Mouse (Mus musculus) G1E (cell line): ENCODE results near the gene Tbx19. TPM values are rescaled to one million over a fixed set of nuclear protein-coding genes. Genes with fewer than 3 reads are reported as not detected.

Source experiments
- ATAC-seq: 2 replicates; pipeline ENCODE4 v1.8.0; 2016; ENCODE audit warnings: mild to moderate bottlenecking; ENCODE audit not compliant: insufficient number of reproducible peaks, poor library complexity, low FRiP score, severe bottlenecking; ENCODE audit errors: extremely low read depth
- DNase-seq: peaks from one replicate; pipeline ENCODE4 v3.0.0; 2012; ENCODE audit warnings: low spot score
- H3K27me3 ChIP-seq: 2 replicates; pipeline ENCODE4 v1.6.1; 2012; ENCODE audit warnings: mild to moderate bottlenecking, low read length, inconsistent platforms; ENCODE audit not compliant: insufficient read depth
- H3K36me3 ChIP-seq: replicated peaks from 2 replicates; pipeline ENCODE3; 2012; ENCODE audit warnings: mild to moderate bottlenecking, inconsistent platforms
- H3K4me1 ChIP-seq: 2 replicates; pipeline ENCODE4 v1.6.1; 2012; ENCODE audit warnings: low read depth, low read length, inconsistent platforms, mixed read lengths; ENCODE audit not compliant: insufficient read depth
- H3K4me3 ChIP-seq: 2 replicates; pipeline ENCODE4 v1.5.1; 2012; ENCODE audit warnings: low read depth, mild to moderate bottlenecking, inconsistent platforms, low read length, moderate library complexity, mixed read lengths
- H3K9me3 ChIP-seq: replicated peaks from 2 replicates; pipeline ENCODE4 v1.6.1; 2012; ENCODE audit warnings: inconsistent platforms
- CTCF ChIP-seq: IDR thresholded peaks from 2 replicates; pipeline ENCODE4 v1.5.1; 2012; ENCODE audit warnings: low read depth, low read length, inconsistent platforms, mixed read lengths
- GATA1 ChIP-seq: IDR thresholded peaks from 2 replicates; pipeline ENCODE4 v1.6.1; 2012; ENCODE audit warnings: borderline replicate concordance, low read length, inconsistent platforms, mixed read lengths
- GATA2 ChIP-seq: IDR thresholded peaks from 2 replicates; pipeline ENCODE4 v1.6.1; 2012; ENCODE audit warnings: low read depth, low read length, inconsistent platforms, borderline replicate concordance
- POLR2AphosphoS5 ChIP-seq: IDR thresholded peaks from 2 replicates; pipeline ENCODE4 v1.6.1; 2012; ENCODE audit warnings: low read depth, low read length, inconsistent platforms; ENCODE audit not compliant: insufficient replicate concordance
- TAL1 ChIP-seq: conservative IDR thresholded peaks from 2 replicates; pipeline ENCODE4 v1.6.1; 2012; ENCODE audit warnings: low read depth, low read length, inconsistent platforms, mixed read lengths
- polyA plus RNA-seq: library from polyadenylated mRNA; stranded (reverse); fragments of >175 nt; gene quantifications from 2 replicates; pipeline ENCODE4 v1.2.3, GENCODE M21; 2012
- total RNA-seq, 2 experiments: library from RNA; stranded (forward) in 1 of 2; stranded (reverse) in 1 of 2; fragments of 200-1000 nt in 1 of 2; fragments of >200 nt in 1 of 2; fragmentation: Nextera tagmentation in 1 of 2; gene quantifications; 2 replicates each; pipeline ENCODE4 v1.2.3; 2014 to 2017

Tbx19 gene
- total and polyA plus RNA-seq, 3 experiments, result not detected

GRCm38 (mm10) chr1:165099569-165099968 is 61.0 kb downstream of the Tbx19 start:
- Histone ChIP-seq H3K4me3 (no peak overlapping the region), H3K27me3 (no peaks in the 10 kb centered on the region), H3K9me3 (no peaks in the 10 kb centered on the region), H3K36me3 (no peaks in the 10 kb centered on the region), H3K4me1 (no peaks in the 10 kb centered on the region)
- ATAC-seq, result no peak
- no peak for DNase-seq
- no peak for TF ChIP-seq GATA1
- TF ChIP-seq GATA2, result no peak
- TF ChIP-seq CTCF, result no peak
- no peak for TF ChIP-seq TAL1
- no peak for TF ChIP-seq POLR2AphosphoS5

- H3K4me3 ChIP-seq, result no peak overlapping the region
- no peak for TF ChIP-seq TAL1
- no peak for TF ChIP-seq GATA1
- no peak for TF ChIP-seq GATA2
- no peak for TF ChIP-seq POLR2AphosphoS5
- no peak for TF ChIP-seq CTCF
- H3K27me3 ChIP-seq, result peaks cover 3% of the 10 kb centered on the region; the same call in 1 of the 2 replicates
- no peaks in the 10 kb centered on the region for H3K4me1 ChIP-seq
- no peaks in the 10 kb centered on the region for H3K9me3 ChIP-seq
- ATAC-seq (no peak), DNase-seq (no peak)
- no peaks in the 10 kb centered on the region for H3K36me3 ChIP-seq
Observed at GRCm38 (mm10) chr1:165094871-165095270, 65.7 kb downstream of the Tbx19 start.

DNA sequence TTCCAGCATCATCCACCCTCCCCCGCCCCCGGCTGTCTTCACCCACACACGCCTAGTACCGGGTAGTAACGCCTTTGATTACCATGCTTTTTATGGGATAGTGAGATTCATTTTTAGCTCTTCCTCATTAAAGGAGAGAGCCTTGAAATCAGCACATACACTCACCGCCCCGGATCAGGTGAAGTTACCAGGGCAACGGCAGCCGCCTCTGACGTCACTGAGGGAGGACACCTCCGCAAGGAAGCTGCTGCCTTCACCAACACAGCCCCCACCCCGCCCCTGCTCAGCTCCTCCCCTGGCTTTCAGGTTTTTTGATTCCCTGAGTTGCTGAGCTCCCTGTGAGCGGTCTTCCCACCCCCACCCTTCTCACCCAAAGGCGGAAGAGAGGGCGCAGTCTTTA is 68.9 kb downstream of the Tbx19 start:
- DNase-seq, result no peak
- no peaks in the 10 kb centered on the region for H3K9me3 ChIP-seq
- no peak for TF ChIP-seq GATA1
- TF ChIP-seq GATA2, result no peak
- TF ChIP-seq CTCF, result no peak
- TF ChIP-seq TAL1, result no peak
- no peak for TF ChIP-seq POLR2AphosphoS5
- H3K4me1 ChIP-seq, result no peaks in the 10 kb centered on the region
- H3K36me3 ChIP-seq, result no peaks in the 10 kb centered on the region
- ATAC-seq, result no peak
- peaks cover 3% of the 10 kb centered on the region; the same call in 1 of the 2 replicates for H3K27me3 ChIP-seq
- no peak overlapping the region for H3K4me3 ChIP-seq

GRCm38 (mm10) chr1:165089556-165089955 is 71.0 kb downstream of the Tbx19 start:
- no peak overlapping the region for H3K4me3 ChIP-seq
- H3K27me3 ChIP-seq, result peaks cover 3% of the 10 kb centered on the region; the same call in 1 of the 2 replicates
- DNase-seq (no peak), ATAC-seq (no peak)
- no peaks in the 10 kb centered on the region for H3K4me1 ChIP-seq
- H3K36me3 ChIP-seq, result no peaks in the 10 kb centered on the region
- no peak for TF ChIP-seq GATA2
- TF ChIP-seq CTCF, result no peak
- no peak for TF ChIP-seq GATA1
- no peak for TF ChIP-seq POLR2AphosphoS5
- TF ChIP-seq TAL1, result no peak
- no peaks in the 10 kb centered on the region for H3K9me3 ChIP-seq

Other genes with a start within 250 kb of the Tbx19 start
- not detected in 2 replicates for gene Xcl1, start 225.2 kb downstream of the Tbx19 start, total RNA-seq (2014; fragmentation: Nextera tagmentation)
- gene Xcl1, start 225.2 kb downstream of the Tbx19 start, total RNA-seq (2017), result not detected in 2 replicates
- gene Xcl1, start 225.2 kb downstream of the Tbx19 start, polyA plus RNA-seq, result not detected in 2 replicates
- gene Sft2d2, start 33.7 kb upstream of the Tbx19 start, total RNA-seq (2014; fragmentation: Nextera tagmentation), result 41.2 and 41.9 TPM in 2 replicates
- 36.9 and 41.6 TPM in 2 replicates for gene Sft2d2, start 33.7 kb upstream of the Tbx19 start, total RNA-seq (2017)
- 3.9 and 4.0 TPM in 2 replicates for gene Sft2d2, start 33.7 kb upstream of the Tbx19 start, polyA plus RNA-seq
- gene Tiprl, start 76.2 kb upstream of the Tbx19 start, total RNA-seq (2014; fragmentation: Nextera tagmentation), result 75.8 and 90.2 TPM in 2 replicates
- gene Tiprl, start 76.2 kb upstream of the Tbx19 start, total RNA-seq (2017), result 37.5 and 66.8 TPM in 2 replicates
- gene Tiprl, start 76.2 kb upstream of the Tbx19 start, polyA plus RNA-seq, result 11.0 and 12.4 TPM in 2 replicates
- not detected in 2 replicates for gene Gpr161, start 135.0 kb upstream of the Tbx19 start, total RNA-seq (2014; fragmentation: Nextera tagmentation)
- gene Gpr161, start 135.0 kb upstream of the Tbx19 start, total RNA-seq (2017), result 0.06 and 0.11 TPM in 2 replicates
- not detected in 2 replicates for gene Gpr161, start 135.0 kb upstream of the Tbx19 start, polyA plus RNA-seq